ENCODE assay signal across 8 mouse cellular contexts in genomic region chr1:94034984-94035743, GRCm38 (mm10). TPM values are rescaled to one million over a fixed set of nuclear protein-coding genes. Genes with fewer than 3 reads are reported as not detected.
A peak's percentile ranks its signal among the peaks of the same experiment; 100 is the strongest.
DNase-seq lines count a peak whose midpoint lies in the region; ATAC-seq lines count a peak whose summit lies in the region.

No protein-coding gene starts in this region.

- DNase-seq in T-cell, adult 2 months (ENCODE audit: low spot score), result peak; percentile 90
- peak; percentile 87 to 90 for DNase-seq in cerebellum, postnatal 36 days
- peak; percentile 79 to 89 for DNase-seq in frontal cortex, postnatal 36 days (ENCODE audit: low spot score in 2 of 2)
- DNase-seq in layer of hippocampus, postnatal 36 days, result peak; percentile 82 to 83
- peak; percentile 83 for DNase-seq in lung, postnatal 25 days (ENCODE audit: low spot score)
- DNase-seq in retina, adult 2 months (ENCODE audit: low read depth, low spot score), result peak; percentile 37
- peak; percentile 85 for DNase-seq in thymus, postnatal 25 days

- H3K9me3 ChIP-seq in hindbrain, embryonic 15.5 days, result no peaks in the 10 kb centered on the region

- no peaks in the 10 kb centered on the region for H3K27me3 ChIP-seq in hindbrain, embryonic 15.5 days

- H3K36me3 ChIP-seq in hindbrain, embryonic 15.5 days, result no peaks in the 10 kb centered on the region

- H3K27ac ChIP-seq in hindbrain, embryonic 15.5 days (replicated peaks), result peak overlapping the region; percentile 75

- peak overlapping the region; percentile 39 for H3K9ac ChIP-seq in hindbrain, embryonic 15.5 days

- peaks cover 4% of the 10 kb centered on the region for H3K4me1 ChIP-seq in hindbrain, embryonic 15.5 days (replicated peaks)

- under 1% methylated on average over 25 of the region's 25 CpGs for WGBS in hindbrain, embryonic 15.5 days

- ATAC-seq in hindbrain, embryonic 15.5 days (ENCODE audit: low FRiP score, low read depth), result peak; percentile 95

- H3K4me2 ChIP-seq in hindbrain, embryonic 15.5 days, result peak overlapping the region; percentile 74

- H3K4me3 ChIP-seq in hindbrain, embryonic 15.5 days, result peak overlapping the region; percentile 42

RNA-seq across cellular contexts. Expression of gene Neu4, which starts 14.9 kb away (rescaled TPM):
- polyA plus RNA-seq in hindbrain, embryonic 15.5 days (2015; fragmentation: Nextera tagmentation; extraction: Ambion mirVana), result 0.18 TPM in 1 of 2 replicates, not detected in the other
- total RNA-seq in layer of hippocampus, postnatal 36 days (2021), result 10 to 100 TPM; 10.4 to 12.3 TPM

RNA-seq across cellular contexts. Expression of gene Pdcd1, which starts 17.2 kb away (rescaled TPM):
- polyA plus RNA-seq in hindbrain, embryonic 15.5 days (2015; fragmentation: Nextera tagmentation; extraction: Ambion mirVana), result 0.10 TPM in 1 of 2 replicates, not detected in the other
- total RNA-seq in layer of hippocampus, postnatal 36 days (2021), result not detected

RNA-seq across cellular contexts. Expression of gene Gal3st2c, which starts 44.9 kb away (rescaled TPM):
- polyA plus RNA-seq in hindbrain, embryonic 15.5 days (2015; fragmentation: Nextera tagmentation; extraction: Ambion mirVana), result not detected in 2 replicates
- under 1 TPM; 0.08 to 0.10 TPM for total RNA-seq in layer of hippocampus, postnatal 36 days (2021)

Comparison
In these comparisons a context has a peak if more than half of its experiments do, and no peak if none do; other contexts are left out.
1. Peak in every context shown above with its lines: DNase-seq, ATAC-seq, H3K4me3 ChIP-seq and H3K27ac ChIP-seq.
2. DNase-seq: peak in every context shown above with its lines; median percentile 90 in T-cell, adult 2 months; 88 in cerebellum, postnatal 36 days; 85 in thymus, postnatal 25 days; 84 in frontal cortex, postnatal 36 days; 83 in lung, postnatal 25 days; 82 in layer of hippocampus, postnatal 36 days; 37 in retina, adult 2 months.